Mouse (Mus musculus): Measurements from ENCODE around the gene Esp16. TPM values are rescaled to one million over a fixed set of nuclear protein-coding genes. Genes with fewer than 3 reads are reported as not detected.
"Not testable (repeated sequence)": the region's sequence is repeated elsewhere in the genome, so short reads cannot be mapped to it uniquely, and the experiment has no call there.

Esp16 gene
- total RNA-seq (2017), result not detected in 2 replicates

GRCm38 (mm10) chr17:39535842-39536241 lies at the start of gene Esp16:
TSS of gene Esp16 (plus strand) at chr17:39536142.
- not testable (repeated sequence) for ATAC-seq (ENCODE audit: extremely low read depth, insufficient number of reproducible peaks, low FRiP score, poor library complexity, severe bottlenecking)

- not testable (repeated sequence) for ATAC-seq (ENCODE audit: extremely low read depth, insufficient number of reproducible peaks, low FRiP score, poor library complexity, severe bottlenecking)
Observed at GRCm38 (mm10) chr17:39498043-39498442, 37.9 kb upstream of the Esp16 start.

Other genes with a start within 250 kb of the Esp16 start
- not detected in 2 replicates for gene Esp18, start 129.8 kb upstream of the Esp16 start, total RNA-seq (2017)
- not detected in 2 replicates for gene Esp15, start 104.8 kb downstream of the Esp16 start, total RNA-seq (2017)

Data from neutrophil, adult 5-6 weeks (primary cell).